In the genomic region with DNA sequence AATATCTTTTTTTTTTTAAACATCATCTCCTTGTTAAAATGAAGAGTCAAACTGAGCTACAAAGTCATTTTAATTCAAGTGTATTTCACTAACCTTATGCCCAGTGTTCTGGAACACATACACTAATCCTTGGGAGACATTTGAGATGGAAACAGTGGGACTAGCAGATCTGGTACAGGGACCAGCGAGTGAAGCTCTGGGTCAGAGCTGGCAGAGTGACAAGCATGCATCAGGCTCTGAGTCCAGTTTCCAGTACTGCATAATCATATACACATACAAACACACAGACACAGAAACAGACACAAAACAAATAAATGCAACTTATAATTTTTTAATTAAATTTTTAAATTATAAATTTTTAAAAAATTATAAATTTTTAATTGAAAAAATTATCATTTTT, we compare ENCODE assay signal across 12 mouse cellular contexts.
"Had no signal": no experiment of that assay in that cellular context is flagged by ENCODE, and none has a peak within 500 bp of the region (broad histone marks: within the 10 kb centered on the region; RNA-seq: fewer than 3 reads in every experiment).

No protein-coding gene starts in this region.

- DNase-seq: kidney, postnatal 14 days; kidney, postnatal 4 days; liver; lung, adult 18-20 months; lung, postnatal 10 days; lung, postnatal 36 days; right cerebral cortex, adult 18-20 months; right cerebral cortex, postnatal 14 days; right cerebral cortex, postnatal 4 days; thymus, adult 2 months; thymus, postnatal 14 days; thymus, postnatal 4 days had no signal
